Mouse (Mus musculus) kidney, postnatal 14 days (tissue): Measurements from ENCODE around the gene Zbed4.
"Not testable (repeated sequence)": the region's sequence is repeated elsewhere in the genome, so short reads cannot be mapped to it uniquely, and the experiment has no call there.

Experiments used
- DNase-seq: peaks from one replicate; pipeline ENCODE4 v3.0.0; 2022; ENCODE audit warnings: mixed read lengths

Gene Zbed4

DNA sequence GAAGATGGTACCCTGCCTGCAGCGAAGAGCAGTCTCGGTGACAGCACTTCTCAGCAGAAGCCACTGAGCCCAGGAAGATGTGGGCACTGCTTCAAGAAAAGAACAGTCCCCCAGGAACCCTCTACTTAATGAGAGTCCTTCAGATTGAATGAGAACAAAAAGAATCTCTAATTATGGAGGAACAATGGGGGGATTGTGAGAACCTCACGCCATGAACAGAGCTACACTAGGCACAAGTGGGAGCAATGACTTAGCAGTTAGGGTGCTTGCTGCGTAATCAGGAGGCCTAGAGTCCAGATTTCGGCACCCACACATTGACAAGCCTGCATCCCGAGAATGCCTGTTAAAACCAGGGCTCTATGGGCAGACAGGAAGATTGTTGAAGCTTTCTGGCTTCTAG lies 10.1 kb upstream of the Zbed4 start:
- no peak for DNase-seq

GRCm38 (mm10) chr15:88743371-88743770 lies 8.1 kb upstream of the Zbed4 start:
- DNase-seq: not testable (repeated sequence)

GRCm38 (mm10) chr15:88745347-88745746 lies 6.1 kb upstream of the Zbed4 start:
- peak; percentile 42 for DNase-seq

DNA sequence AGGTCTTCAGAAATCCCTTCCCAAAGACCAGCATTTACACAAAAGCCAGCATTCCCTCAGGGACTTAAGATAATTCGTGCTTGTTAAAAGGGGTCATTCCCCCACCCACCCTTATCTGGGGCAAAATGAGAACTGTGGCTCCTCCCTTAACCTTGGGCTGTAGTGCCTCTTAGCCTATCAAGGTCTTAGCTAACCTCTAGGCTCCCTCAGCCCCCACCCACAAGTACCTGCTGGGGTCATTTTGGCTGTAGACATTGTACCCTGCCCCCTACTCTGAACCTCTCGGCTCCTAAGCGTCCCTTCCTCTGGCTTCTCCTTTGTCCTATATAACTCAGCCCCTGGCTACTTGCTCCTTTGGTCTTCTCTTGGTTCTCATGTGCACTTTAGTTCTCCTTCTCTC lies 5.5 kb upstream of the Zbed4 start:
- DNase-seq: no peak

GRCm38 (mm10) chr15:88749617-88750016 lies 1.8 kb upstream of the Zbed4 start:
- not testable (repeated sequence) for DNase-seq

DNA sequence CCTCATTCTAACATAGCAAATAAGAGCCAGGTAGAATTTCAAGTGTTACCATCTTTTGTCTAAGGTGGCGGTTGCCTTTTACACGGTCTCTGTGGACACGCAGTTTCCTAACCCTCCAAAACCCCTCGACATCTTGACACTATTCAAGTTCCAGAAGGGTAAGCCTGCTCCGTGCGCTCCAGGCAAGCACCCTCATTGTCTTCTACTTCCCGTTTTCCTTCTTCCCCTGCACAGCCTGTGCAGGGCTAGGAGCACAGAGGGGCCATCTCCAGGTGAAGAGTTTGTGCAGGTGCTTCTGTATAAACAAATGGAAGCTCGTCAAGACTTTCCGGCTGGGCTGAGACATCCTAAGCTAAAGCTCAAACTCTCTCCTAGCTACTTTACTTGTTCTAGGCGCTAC lies 1.4 kb upstream of the Zbed4 start:
- no peak for DNase-seq

- DNase-seq: peak; percentile 100
Measured at GRCm38 (mm10) chr15:88750677-88751563, 540 bp upstream of the Zbed4 start.

DNA sequence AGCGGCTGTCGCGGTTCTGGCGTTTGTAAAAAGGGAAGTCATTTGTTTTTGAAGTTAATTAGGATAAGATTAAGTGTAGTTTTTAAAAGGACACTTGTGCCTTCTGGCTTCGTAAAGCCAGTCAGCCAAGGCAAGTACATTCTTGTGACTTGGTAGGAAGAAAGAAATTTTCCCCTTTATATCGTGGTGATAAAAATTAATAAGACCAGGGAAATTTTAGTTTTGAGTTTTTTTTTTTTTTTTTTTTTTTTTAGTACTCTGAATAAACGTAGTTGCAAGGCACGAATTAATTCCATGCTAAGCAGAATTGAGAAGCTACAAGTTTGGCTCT lies 908 bp downstream of the Zbed4 start:
- no peak for DNase-seq

DNA sequence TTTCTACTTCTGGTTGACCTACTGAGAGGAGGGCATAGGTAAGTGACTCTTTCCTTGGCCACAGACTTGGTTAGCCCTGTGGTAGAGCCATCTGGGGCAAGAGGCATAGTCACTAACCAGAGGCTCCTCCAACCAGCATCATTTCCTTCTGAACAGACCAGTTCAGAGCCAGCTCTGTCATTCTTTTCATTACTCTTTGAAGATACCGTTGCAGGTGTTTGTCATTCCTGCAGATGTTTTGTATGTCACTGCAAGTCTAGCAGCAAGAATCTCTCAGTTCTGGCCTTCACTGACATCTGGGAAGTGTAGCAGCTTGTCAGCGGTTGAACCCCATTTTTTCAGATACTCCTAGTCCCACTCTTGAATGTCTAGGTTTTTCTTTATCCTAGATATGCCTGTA lies 3.4 kb downstream of the Zbed4 start:
- DNase-seq: no peak

DNA sequence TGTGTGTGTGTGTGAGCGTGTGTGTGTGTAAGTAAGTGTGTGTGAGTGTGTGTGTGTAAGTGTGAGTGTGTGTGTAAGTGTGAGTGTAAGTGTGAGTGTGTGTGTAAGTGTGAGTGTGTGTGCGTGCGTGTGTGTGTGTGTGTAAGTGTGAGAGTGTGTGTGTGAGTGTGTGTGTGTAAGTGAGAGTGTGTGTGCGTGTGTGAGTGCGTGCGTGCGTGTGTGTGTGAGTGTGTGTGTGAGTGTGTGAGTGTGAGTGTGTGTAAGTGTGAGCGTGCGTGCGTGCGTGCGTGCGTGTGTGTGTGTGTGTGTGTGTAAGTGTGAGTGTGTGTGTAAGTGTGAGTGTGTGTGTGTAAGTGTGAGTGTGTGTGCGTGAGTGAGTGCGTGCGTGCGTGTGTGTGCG lies 4.3 kb downstream of the Zbed4 start:
- DNase-seq: no peak

DNA sequence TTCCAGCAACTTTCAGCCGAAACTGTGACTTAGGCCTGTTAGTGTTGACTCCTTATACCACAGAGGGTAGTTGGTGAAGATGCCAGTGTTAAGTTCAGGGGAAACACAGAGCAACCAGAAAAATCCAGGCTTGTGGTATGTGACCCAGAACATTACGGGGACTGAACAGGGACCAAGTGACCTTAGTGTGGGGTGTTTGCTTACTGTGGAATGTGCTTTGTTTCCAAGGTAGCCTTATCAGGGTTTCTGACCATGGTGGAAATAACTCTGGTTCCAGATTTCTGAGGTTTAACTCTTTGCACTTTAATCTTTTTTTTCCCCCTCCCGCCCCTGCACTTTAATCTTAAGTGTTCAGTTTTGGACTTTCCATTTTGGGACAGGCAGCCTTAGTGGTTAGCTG lies 6.6 kb downstream of the Zbed4 start:
- DNase-seq: peak; percentile 43

DNA sequence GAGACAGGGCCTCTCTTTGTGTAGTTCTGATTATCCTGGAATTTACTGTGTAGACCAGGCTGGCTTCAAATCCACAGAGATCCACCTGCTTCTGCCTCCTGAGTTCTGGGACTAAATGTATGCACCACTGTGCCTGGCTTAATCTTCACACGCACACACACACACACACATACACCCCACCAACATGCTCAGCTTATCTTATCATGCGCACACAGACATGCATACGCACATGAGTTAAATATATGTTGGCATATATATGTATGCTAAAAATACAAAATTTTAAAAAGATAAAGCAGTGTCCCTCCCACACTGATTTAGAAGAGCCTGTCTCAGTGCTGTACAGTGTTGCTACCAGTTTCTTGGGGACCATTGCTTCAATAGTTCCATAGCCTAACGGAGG lies 10.1 kb downstream of the Zbed4 start:
- DNase-seq: no peak

GRCm38 (mm10) chr15:88766139-88766538 lies 14.7 kb downstream of the Zbed4 start:
- DNase-seq: not testable (repeated sequence)

DNA sequence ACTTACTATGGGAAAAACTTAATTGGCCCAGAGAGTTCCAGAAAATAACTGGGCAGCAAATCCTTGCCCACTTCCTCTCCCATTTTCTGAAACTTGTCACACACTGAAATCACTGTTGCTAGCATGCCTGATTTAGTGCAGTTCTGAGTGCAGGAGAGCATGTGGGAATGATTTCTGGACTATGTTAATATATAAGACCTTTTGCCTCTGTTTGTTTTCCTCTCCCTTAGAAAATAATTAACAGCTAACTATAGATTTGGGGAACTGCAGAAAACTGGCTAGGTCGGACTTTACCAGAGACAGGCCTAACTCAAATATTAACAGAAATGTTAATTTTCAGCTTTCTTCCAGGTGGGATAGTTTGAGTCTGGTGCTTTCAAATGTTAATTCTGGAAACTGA lies 17.1 kb downstream of the Zbed4 start:
- DNase-seq: peak; percentile 48

DNA sequence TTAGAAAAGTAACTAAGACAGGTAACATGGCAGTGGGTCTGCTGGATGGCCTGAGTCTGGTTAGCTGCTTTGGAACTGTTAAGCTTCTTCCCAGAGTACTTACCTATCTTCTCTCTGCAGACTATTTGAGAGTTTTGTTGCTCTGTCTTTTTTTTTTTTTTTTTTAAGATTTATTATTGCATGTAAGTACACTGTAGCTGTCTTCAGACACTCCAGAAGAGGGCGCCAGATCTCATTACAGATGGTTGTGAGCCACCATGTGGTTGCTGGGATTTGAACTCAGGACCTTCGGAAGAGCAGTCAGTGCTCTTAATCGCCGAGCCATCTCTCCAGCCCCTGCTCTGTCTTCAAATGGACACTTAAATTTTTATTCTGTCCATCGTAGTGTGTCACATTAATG lies 23.2 kb downstream of the Zbed4 start:
- not testable (repeated sequence) for DNase-seq

DNA sequence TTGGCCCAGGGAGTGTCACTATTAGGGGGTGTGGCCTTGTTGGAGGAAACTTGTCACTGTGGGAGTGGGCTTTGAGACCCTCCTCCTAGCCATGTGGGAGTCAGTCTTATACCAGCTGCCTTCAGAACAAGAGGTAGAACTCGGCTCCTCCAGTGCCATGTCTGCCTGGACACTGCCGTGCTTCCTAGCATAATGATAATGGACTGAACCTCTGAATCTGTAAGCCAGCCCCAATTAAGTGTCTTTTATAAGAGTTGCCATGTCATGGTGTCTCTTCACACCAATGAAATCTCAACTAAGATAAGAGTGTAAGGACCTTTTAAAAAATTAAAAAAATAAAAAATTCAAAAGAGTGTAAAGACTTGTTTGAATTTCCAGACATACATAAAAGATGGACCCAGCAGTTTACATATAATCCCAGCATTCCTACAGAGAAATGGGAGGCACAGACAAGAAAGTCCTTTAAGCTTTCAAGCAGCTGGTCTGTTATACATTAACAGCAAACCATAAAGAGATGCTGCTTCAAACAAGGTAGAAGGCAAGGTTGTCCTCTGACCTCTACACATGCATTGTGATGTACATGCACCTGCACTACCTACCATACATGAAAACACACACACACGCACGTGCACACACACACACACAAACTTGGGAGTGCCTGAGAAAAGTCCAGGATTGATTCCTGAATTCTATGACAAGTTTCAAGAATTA lies 40.8 kb downstream of the Zbed4 start:
- DNase-seq: no peak

DNA sequence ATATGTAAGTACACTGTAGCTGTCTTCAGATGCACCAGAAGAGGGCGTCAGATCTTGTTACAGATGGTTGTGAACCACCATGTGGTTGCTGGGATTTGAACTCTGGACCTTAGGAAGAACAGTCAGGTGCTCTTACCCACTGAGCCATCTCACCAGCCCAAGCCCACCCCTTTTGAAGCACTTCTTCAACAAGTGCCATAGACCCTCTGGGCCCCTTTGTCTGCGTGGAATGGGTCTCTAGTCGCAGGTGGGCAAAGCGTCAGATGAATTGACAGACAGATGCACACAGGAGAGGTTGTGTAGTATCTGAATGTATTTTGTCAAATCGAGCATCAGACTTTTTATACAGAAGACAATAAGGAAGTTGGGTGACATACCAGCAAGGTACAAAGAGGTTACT lies 43.3 kb downstream of the Zbed4 start:
- DNase-seq: not testable (repeated sequence)

- DNase-seq: peak; percentile 77
Measured at GRCm38 (mm10) chr15:88799950-88800371, 48.5 kb downstream of the Zbed4 start.

- DNase-seq: peak; percentile 74
Measured at GRCm38 (mm10) chr15:88800921-88801354, 49.5 kb downstream of the Zbed4 start.

DNA sequence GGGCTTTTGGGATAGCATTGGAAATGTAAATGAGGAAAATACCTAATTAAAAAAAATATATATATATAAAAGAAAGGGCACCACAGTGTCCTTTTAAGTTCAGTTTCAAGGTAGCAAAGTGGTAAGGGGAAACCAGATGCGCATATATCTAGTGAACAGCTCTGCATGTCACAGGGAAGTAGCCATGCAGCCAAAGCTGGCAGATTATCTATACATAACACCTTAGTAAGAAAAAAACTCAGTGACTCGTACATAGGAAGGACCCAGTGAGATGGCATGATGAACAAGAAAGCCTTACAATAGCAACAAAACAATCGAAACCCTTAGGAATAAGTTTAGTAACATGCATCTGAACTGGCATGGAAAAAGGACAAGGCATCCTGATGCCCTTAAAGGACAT lies 50.4 kb downstream of the Zbed4 start:
- DNase-seq: no peak

DNA sequence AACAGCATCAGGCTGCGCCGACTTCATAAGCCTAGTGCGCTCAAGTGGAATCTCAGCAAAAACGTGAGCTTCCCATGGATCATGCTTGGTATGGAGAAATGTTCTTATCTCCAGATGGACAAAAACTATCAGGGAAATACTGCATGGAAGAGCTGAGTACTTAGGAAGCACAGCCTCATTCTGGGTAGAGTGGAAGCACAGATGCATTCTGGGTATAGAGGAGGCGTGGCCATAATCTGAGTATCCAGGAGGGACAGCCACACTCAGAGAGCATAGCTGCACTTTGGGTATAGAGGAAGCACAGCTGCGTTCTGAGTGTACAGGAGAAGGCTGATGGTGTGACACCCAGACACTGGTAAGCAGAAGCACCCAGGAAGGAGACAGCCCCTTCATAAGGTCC lies 50.9 kb downstream of the Zbed4 start:
- no peak for DNase-seq

DNA sequence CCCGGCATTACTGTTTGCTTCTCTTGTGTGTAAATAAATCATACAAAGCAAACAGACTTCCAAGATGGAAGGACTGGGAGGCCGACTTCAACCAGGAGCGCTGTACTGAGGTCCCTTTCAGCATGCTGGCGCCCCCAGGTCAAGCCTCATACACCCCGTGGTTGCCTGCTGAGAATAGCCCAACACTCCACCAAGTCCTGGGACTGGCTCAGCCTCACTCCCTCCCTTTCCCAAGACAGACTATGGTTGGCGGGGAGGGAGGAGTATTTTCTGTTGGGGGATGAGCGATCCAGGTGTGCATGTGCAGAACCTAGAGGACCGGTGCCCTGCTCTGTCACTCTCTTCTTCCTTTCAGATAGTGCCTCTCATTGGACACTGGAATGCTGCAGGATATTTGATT lies 56.7 kb downstream of the Zbed4 start:
- DNase-seq: no peak

- no peak for DNase-seq
Measured at GRCm38 (mm10) chr15:88810369-88810768, 58.9 kb downstream of the Zbed4 start.

GRCm38 (mm10) chr15:88813262-88813661 lies 61.8 kb downstream of the Zbed4 start:
- DNase-seq: no peak
